Mouse (Mus musculus) lung, embryonic 15.5 days (tissue): ENCODE measurements around the gene Otud7a. TPM values are rescaled to one million over a fixed set of nuclear protein-coding genes. Genes with fewer than 3 reads are reported as not detected.

ENCODE experiments used
- ATAC-seq: fragments of 200-750 bp; cut with Nextera tagmentation; 2 replicates; pipeline ENCODE4 v1.8.0; 2017; ENCODE audit warnings: moderate number of reproducible peaks, borderline replicate concordance; ENCODE audit not compliant: low FRiP score, low TSS enrichment; ENCODE audit errors: extremely low read depth
- H3K27ac ChIP-seq: fragments of 300-500 bp; sonication (generic); 2 replicates; pipeline ENCODE4 v1.5.1; 2015; ENCODE audit warnings: moderate library complexity, mild to moderate bottlenecking, inconsistent platforms
- H3K27me3 ChIP-seq: fragments of 300-500 bp; sonication (generic); 2 replicates; pipeline ENCODE4 v1.6.1; 2015; ENCODE audit warnings: inconsistent platforms
- H3K36me3 ChIP-seq: fragments of 300-500 bp; sonication (generic); 2 replicates; pipeline ENCODE4 v1.6.1; 2015; ENCODE audit warnings: inconsistent platforms
- H3K4me1 ChIP-seq: fragments of 300-500 bp; sonication (generic); 2 replicates; pipeline ENCODE4 v1.6.1; 2015; ENCODE audit warnings: inconsistent platforms
- H3K4me2 ChIP-seq: fragments of 300-500 bp; sonication (generic); 2 replicates; pipeline ENCODE4 v1.6.1; 2015; ENCODE audit warnings: inconsistent platforms, mild to moderate bottlenecking, moderate library complexity
- H3K4me3 ChIP-seq: fragments of 300-500 bp; sonication (generic); 2 replicates; pipeline ENCODE4 v1.5.1; 2015; ENCODE audit warnings: mild to moderate bottlenecking, inconsistent platforms
- H3K9ac ChIP-seq: fragments of 300-500 bp; sonication (generic); 2 replicates; pipeline ENCODE4 v1.6.1; 2015; ENCODE audit warnings: inconsistent platforms
- H3K9me3 ChIP-seq: fragments of 300-500 bp; sonication (generic); 2 replicates; pipeline ENCODE4 v1.6.1; 2016; ENCODE audit warnings: inconsistent platforms
- WGBS: fragments of 180-500 bp; shearing (Covaris S2); methylation state at CpG from one replicate; pipeline ENCODE4 v1.1.7; 2015; 5-methylcytosine and 5-hydroxymethylcytosine counted together
- polyA plus RNA-seq: library from polyadenylated mRNA; unstranded; fragments of >200 nt; fragmentation: Nextera tagmentation; extraction: Ambion mirVana; gene quantifications from 2 replicates; pipeline ENCODE4 v1.2.1, GENCODE M21; 2015

Otud7a gene
- polyA plus RNA-seq, 1 experiment from 2014 or later: 0.19 TPM

GRCm38 (mm10) chr7:63725040-63725729 lies 280.6 kb downstream of the Otud7a start:
- H3K4me3 ChIP-seq: no peak overlapping the region
- ATAC-seq: no peak
- H3K4me2 ChIP-seq: no peak overlapping the region
- H3K27me3 ChIP-seq: no peaks in the 10 kb centered on the region
- 57% methylated on average over 6 of the region's 6 CpGs for WGBS
- H3K36me3 ChIP-seq: no peaks in the 10 kb centered on the region
- H3K9ac ChIP-seq: no peak overlapping the region
- H3K4me1 ChIP-seq: no peaks in the 10 kb centered on the region
- no peaks in the 10 kb centered on the region for H3K9me3 ChIP-seq
- no peak overlapping the region for H3K27ac ChIP-seq

- Histone ChIP-seq H3K4me1 (no peaks in the 10 kb centered on the region), H3K4me2 (no peak overlapping the region), H3K4me3 (no peak overlapping the region), H3K9me3 (no peaks in the 10 kb centered on the region), H3K27me3 (no peaks in the 10 kb centered on the region), H3K36me3 (no peaks in the 10 kb centered on the region), H3K27ac (no peak overlapping the region), H3K9ac (no peak overlapping the region)
- 86% methylated on average over 5 of the region's 5 CpGs for WGBS
- ATAC-seq: no peak
Measured at GRCm38 (mm10) chr7:63729605-63730004, 285.1 kb downstream of the Otud7a start.

GRCm38 (mm10) chr7:63730012-63730411 lies 285.5 kb downstream of the Otud7a start:
- Histone ChIP-seq H3K27ac (no peak overlapping the region), H3K4me2 (no peak overlapping the region), H3K4me3 (no peak overlapping the region), H3K9ac (no peak overlapping the region), H3K9me3 (no peaks in the 10 kb centered on the region), H3K36me3 (no peaks in the 10 kb centered on the region), H3K4me1 (no peaks in the 10 kb centered on the region), H3K27me3 (no peaks in the 10 kb centered on the region)
- no peak for ATAC-seq

- WGBS: 57% methylated on average over 4 of the region's 4 CpGs
- Histone ChIP-seq H3K4me2 (no peak overlapping the region), H3K9ac (no peak overlapping the region), H3K4me3 (no peak overlapping the region), H3K9me3 (no peaks in the 10 kb centered on the region), H3K36me3 (no peaks in the 10 kb centered on the region), H3K27ac (no peak overlapping the region), H3K4me1 (no peaks in the 10 kb centered on the region), H3K27me3 (no peaks in the 10 kb centered on the region)
- ATAC-seq: no peak
Measured at GRCm38 (mm10) chr7:63737725-63738124, 293.2 kb downstream of the Otud7a start.

DNA sequence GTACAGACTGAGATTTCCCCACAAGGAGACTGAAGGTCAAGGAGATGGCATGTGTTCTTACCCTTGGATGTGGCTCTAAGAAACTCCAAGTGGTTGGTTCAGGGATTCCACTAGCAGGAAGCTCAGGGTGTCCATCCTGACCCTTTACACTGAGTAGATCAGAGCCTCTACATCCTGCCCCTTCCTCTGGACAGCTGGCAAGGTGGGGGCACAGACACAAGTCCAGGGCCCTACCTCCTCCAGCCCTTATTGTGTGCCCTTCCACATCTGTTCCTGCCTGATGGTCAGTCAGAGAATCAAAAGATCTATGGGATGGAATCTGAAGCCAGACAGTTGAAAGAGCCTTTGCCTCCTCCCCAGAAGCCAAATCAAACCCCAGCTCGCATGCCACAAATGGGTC lies 293.6 kb downstream of the Otud7a start:
- Histone ChIP-seq H3K9ac (no peak overlapping the region), H3K36me3 (no peaks in the 10 kb centered on the region), H3K27me3 (no peaks in the 10 kb centered on the region), H3K27ac (no peak overlapping the region), H3K9me3 (no peaks in the 10 kb centered on the region), H3K4me1 (no peaks in the 10 kb centered on the region), H3K4me2 (no peak overlapping the region), H3K4me3 (no peak overlapping the region)
- 68% methylated on average over 1 of the region's 1 CpGs for WGBS
- no peak for ATAC-seq

GRCm38 (mm10) chr7:63743116-63743515 lies 298.6 kb downstream of the Otud7a start:
- ATAC-seq: no peak
- Histone ChIP-seq H3K9ac (no peak overlapping the region), H3K27me3 (no peaks in the 10 kb centered on the region), H3K4me2 (no peak overlapping the region), H3K4me1 (no peaks in the 10 kb centered on the region), H3K27ac (no peak overlapping the region), H3K9me3 (no peaks in the 10 kb centered on the region), H3K36me3 (no peaks in the 10 kb centered on the region), H3K4me3 (no peak overlapping the region)
- 94% methylated on average over 1 of the region's 1 CpGs for WGBS

- no peak for ATAC-seq
- Histone ChIP-seq H3K4me1 (peaks cover 8% of the 10 kb centered on the region; the same call in 1 of the 2 replicates), H3K27ac (no peak overlapping the region), H3K9me3 (no peaks in the 10 kb centered on the region), H3K4me3 (no peak overlapping the region), H3K36me3 (no peaks in the 10 kb centered on the region), H3K9ac (no peak overlapping the region), H3K27me3 (peaks cover 38% of the 10 kb centered on the region), H3K4me2 (no peak overlapping the region)
- 40% methylated on average over 4 of the region's 4 CpGs for WGBS
Measured at GRCm38 (mm10) chr7:63752081-63752480, 307.5 kb downstream of the Otud7a start.

- H3K4me3 ChIP-seq: no peak overlapping the region
- ATAC-seq: no peak; the same call in 1 of the 2 replicates
Measured at GRCm38 (mm10) chr7:63753274-63753751, 308.8 kb downstream of the Otud7a start.

GRCm38 (mm10) chr7:63754573-63755475 lies 310.3 kb downstream of the Otud7a start:
- no peak overlapping the region for H3K27ac ChIP-seq
- 0 out of 2 replicates have a peak, but pooled peaks have one; percentile 25 for ATAC-seq
- H3K36me3 ChIP-seq: no peaks in the 10 kb centered on the region
- peaks cover 21% of the 10 kb centered on the region for H3K4me1 ChIP-seq
- H3K9me3 ChIP-seq: no peaks in the 10 kb centered on the region
- WGBS: under 1% methylated on average over 43 of the region's 43 CpGs
- peak overlapping the region; percentile 38 for H3K4me3 ChIP-seq
- peaks cover 65% of the 10 kb centered on the region for H3K27me3 ChIP-seq
- peak overlapping the region; percentile 81 for H3K4me2 ChIP-seq
- peak overlapping the region; percentile 39 for H3K9ac ChIP-seq

More at GRCm38 (mm10) chr7:63753274-63753751, 308.8 kb downstream of the Otud7a start:
- H3K27ac ChIP-seq: no peak overlapping the region
- H3K9me3 ChIP-seq: no peaks in the 10 kb centered on the region
- H3K36me3 ChIP-seq: no peaks in the 10 kb centered on the region
- H3K4me2 ChIP-seq: peak overlapping the region; percentile 34; the same call in 1 of the 2 replicates
- no peak overlapping the region for H3K9ac ChIP-seq
- WGBS: 6% methylated on average over 6 of the region's 6 CpGs
- H3K4me1 ChIP-seq: peaks cover 17% of the 10 kb centered on the region
- H3K27me3 ChIP-seq: peaks cover 50% of the 10 kb centered on the region

GRCm38 (mm10) chr7:63755476-63755948 lies 311.0 kb downstream of the Otud7a start:
- ATAC-seq: no peak
- Histone ChIP-seq H3K27me3 (peaks cover 70% of the 10 kb centered on the region), H3K9ac (peak overlapping the region; percentile 39), H3K4me1 (peaks cover 21% of the 10 kb centered on the region), H3K4me3 (peak overlapping the region; percentile 38), H3K4me2 (peak overlapping the region; percentile 81), H3K27ac (no peak overlapping the region), H3K9me3 (no peaks in the 10 kb centered on the region), H3K36me3 (no peaks in the 10 kb centered on the region)
- WGBS: 4% methylated on average over 13 of the region's 13 CpGs

GRCm38 (mm10) chr7:63757136-63757677 lies 312.7 kb downstream of the Otud7a start:
- Histone ChIP-seq H3K4me1 (peaks cover 21% of the 10 kb centered on the region), H3K4me3 (peak overlapping the region; percentile 36), H3K27ac (no peak overlapping the region), H3K9ac (no peak overlapping the region), H3K27me3 (peaks cover 81% of the 10 kb centered on the region), H3K36me3 (no peaks in the 10 kb centered on the region), H3K9me3 (no peaks in the 10 kb centered on the region), H3K4me2 (peak overlapping the region; percentile 67)
- ATAC-seq: no peak
- 6% methylated on average over 25 of the region's 25 CpGs for WGBS
